Mouse (Mus musculus): ENCODE results near the gene Arhgap15. TPM values are rescaled to one million over a fixed set of nuclear protein-coding genes. Genes with fewer than 3 reads are reported as not detected.

Gene Arhgap15
- total RNA-seq, 2 experiments from 2014 or later, result 9.7 to 39.8 TPM

DNA sequence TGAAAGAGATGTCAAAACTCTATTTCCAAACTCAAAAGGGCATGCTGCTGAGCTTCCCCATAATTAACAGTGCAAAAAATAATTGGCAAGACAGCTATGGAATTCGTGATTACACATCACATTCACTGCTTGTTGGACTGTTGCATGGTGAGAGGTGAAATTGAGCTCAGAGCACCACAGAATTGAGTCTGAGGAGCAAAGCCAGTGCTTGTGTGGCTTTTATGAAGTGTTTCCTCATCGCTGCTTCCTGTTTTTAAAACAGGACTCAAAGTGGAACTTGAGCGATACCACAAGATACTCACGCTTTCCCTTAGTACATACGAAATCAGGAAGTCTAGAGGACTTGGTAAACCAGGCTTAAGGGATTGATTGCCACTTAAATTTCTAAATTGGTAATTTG lies 24.0 kb downstream of the Arhgap15 start:
- ATAC-seq (replicated peaks; ENCODE audit: low FRiP score, poor library complexity, severe bottlenecking), result no peak

DNA sequence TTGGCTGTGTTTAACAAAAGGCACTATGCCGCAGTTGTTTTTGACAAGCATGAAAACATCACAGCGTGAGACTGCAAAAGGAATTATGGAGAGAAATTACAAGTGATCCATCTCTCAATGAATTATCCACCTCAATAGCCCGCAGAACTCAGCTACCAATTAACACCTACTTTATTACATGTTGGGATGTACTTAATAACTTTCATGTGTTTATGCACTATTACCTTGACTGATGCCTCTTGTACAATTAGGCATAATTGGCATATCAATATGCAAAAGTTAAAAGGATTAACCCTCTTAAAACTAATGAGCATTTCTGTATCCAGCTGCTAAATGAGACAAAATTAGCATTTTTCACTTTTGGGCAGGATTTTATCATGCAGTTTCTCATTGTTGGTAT lies 33.5 kb downstream of the Arhgap15 start:
- ATAC-seq (replicated peaks; ENCODE audit: low FRiP score, poor library complexity, severe bottlenecking), result no peak

GRCm38 (mm10) chr2:43783759-43784735 lies 35.4 kb downstream of the Arhgap15 start:
- no peak for ATAC-seq (replicated peaks; ENCODE audit: low FRiP score, poor library complexity, severe bottlenecking)

DNA sequence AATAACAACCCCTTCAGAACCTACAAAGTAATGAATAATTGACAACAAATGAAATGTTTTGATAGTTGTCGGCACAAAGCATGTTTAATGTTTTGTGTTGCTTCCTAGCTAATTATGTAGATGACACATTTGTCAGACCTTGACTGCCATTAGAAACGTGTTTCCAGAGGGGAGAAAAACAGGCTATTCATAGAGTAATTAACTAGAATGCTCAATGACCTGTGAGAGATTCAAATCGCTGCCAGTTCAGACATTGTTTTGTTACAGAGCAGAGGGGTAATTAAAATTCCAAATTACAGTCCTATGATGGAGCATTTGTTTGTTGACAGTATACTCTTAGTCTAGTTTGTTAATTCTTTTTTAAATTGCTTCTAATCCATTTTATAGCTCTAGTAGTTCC lies 37.5 kb downstream of the Arhgap15 start:
- no peak for ATAC-seq (replicated peaks; ENCODE audit: low FRiP score, poor library complexity, severe bottlenecking)

- ATAC-seq (replicated peaks; ENCODE audit: low FRiP score, poor library complexity, severe bottlenecking), result no peak
These were observed 38.5 kb downstream of the Arhgap15 start for GRCm38 (mm10) chr2:43787141-43787540.

GRCm38 (mm10) chr2:43788484-43788883 lies 39.9 kb downstream of the Arhgap15 start:
- no peak for ATAC-seq (replicated peaks; ENCODE audit: low FRiP score, poor library complexity, severe bottlenecking)

GRCm38 (mm10) chr2:43790049-43790693 lies 41.5 kb downstream of the Arhgap15 start:
- no peak for ATAC-seq (replicated peaks; ENCODE audit: low FRiP score, poor library complexity, severe bottlenecking)

GRCm38 (mm10) chr2:43791575-43791974 lies 43.0 kb downstream of the Arhgap15 start:
- no peak for ATAC-seq (replicated peaks; ENCODE audit: low FRiP score, poor library complexity, severe bottlenecking)

GRCm38 (mm10) chr2:43793105-43793504 lies 44.5 kb downstream of the Arhgap15 start:
- peak; percentile 75 for ATAC-seq (replicated peaks; ENCODE audit: low FRiP score, poor library complexity, severe bottlenecking)

GRCm38 (mm10) chr2:43794700-43795099 lies 46.1 kb downstream of the Arhgap15 start:
- ATAC-seq (replicated peaks; ENCODE audit: low FRiP score, poor library complexity, severe bottlenecking), result no peak

DNA sequence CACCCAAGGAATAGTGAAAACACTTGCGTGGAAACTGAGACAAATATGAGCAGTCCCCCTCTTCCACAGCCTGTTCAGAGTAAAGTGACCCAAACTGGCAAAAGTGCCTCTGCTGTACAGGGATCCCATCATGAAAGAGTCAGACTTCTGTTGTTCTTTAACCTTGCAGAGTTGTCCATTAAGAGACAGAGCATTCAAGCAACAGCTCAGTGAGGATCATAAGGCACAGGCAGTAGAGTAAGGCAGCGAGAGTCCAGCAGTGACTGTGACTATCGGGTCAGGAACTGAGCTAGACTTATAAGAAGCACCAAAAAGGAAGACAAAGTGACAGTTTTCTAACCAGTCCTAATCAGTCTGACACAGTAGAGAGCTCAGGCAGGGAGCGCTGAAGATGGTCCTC lies 47.8 kb downstream of the Arhgap15 start:
- no peak for ATAC-seq (replicated peaks; ENCODE audit: low FRiP score, poor library complexity, severe bottlenecking)

DNA sequence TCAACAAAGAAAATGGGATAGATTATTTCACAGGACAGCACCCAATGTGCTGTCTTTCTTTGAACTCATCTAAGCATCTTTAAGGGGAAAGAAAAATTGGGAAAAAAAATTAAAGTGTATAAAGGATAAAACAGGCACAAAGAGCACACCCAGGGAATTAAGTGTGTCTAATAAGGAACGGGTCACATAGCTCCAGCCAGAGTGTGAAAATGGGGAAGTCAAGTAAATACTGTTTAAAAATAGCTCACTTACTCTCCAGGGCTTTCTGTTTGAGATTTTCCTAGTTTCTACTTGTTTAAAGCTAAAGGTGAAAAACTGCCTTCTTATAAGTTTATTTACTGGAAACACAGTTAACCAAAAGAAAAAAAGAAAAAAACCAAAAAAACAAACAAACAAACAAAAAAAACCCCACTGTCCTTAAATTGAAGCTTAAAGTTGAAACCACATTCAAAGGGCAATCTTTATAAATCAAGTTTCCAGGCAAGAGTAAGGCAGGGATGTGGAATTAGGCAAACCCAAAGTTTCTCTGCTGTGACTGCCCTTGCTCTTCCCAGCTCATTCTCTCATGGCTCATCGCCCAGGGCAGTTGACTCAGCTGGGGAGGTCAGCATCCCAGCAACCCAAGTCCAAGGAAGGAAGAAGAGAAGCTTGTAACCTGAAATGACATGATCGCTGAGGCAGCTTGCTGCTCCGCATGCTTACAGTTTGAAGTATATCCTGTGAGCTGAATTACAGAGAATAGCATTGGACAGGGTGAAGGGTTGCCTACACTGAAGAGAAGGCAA lies 57.5 kb downstream of the Arhgap15 start:
- no peak for ATAC-seq (replicated peaks; ENCODE audit: low FRiP score, poor library complexity, severe bottlenecking)

GRCm38 (mm10) chr2:43815896-43816787 lies 67.5 kb downstream of the Arhgap15 start:
- ATAC-seq (replicated peaks; ENCODE audit: low FRiP score, poor library complexity, severe bottlenecking), result no peak

DNA sequence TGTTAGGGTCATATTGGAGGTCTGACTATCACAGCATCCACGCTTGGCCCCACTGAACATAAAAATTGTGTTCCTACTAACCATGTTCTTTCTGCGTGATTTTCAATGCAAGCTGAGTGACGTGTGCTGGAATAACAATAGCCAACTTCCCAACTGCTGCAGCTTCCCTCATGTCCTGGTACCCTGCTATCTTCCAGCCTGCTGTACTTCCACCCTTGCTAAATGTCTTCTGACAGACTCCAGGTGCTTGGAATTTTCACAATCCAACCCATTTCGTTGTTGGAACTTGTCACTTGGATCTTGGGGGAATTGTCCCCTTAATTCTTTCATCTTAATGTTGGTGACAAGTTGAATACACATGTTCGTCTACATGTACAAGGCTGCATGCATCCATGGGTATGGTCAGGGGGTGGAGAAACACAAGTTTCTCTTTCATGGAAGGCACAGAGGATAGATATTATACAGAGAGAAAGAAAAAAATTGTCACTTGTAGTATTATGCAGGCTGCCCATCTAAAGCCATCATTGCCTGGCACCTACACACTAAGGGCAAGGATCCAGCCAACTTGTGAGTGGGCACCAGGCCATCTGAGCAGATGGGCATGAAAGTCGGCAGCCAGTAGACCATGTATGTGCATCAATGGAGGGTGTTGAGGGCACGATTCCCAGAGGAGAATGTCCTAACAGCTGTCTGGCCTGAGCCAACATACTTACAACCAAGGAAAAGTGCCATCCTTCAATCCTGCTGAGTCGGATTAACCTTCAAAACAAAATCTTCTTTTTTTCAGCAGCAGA lies 68.4 kb downstream of the Arhgap15 start:
- ATAC-seq (replicated peaks; ENCODE audit: low FRiP score, poor library complexity, severe bottlenecking), result no peak

GRCm38 (mm10) chr2:43835931-43836330 lies 87.3 kb downstream of the Arhgap15 start:
- no peak; the same call in 1 of the 2 replicates for ATAC-seq (replicated peaks; ENCODE audit: low FRiP score, poor library complexity, severe bottlenecking)

DNA sequence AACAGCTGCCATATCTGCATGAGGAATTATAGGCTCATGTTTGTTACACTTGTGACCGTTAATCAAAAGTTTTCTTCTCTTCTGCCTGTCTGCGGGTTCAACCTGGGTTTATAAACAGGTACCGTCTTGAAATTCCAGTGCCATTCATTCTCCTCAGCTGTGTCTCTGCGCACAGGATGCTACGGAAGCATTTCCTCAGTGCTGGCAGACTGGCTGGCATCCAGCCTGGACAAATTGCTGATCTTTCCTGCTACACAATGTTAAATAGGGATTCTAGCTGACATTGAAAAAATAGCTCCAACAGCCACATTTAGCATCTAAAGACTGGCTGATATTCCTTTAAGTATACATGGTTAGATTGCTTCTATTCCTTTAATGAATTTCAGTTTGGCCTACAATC lies 93.0 kb downstream of the Arhgap15 start:
- ATAC-seq (replicated peaks; ENCODE audit: low FRiP score, poor library complexity, severe bottlenecking), result no peak

DNA sequence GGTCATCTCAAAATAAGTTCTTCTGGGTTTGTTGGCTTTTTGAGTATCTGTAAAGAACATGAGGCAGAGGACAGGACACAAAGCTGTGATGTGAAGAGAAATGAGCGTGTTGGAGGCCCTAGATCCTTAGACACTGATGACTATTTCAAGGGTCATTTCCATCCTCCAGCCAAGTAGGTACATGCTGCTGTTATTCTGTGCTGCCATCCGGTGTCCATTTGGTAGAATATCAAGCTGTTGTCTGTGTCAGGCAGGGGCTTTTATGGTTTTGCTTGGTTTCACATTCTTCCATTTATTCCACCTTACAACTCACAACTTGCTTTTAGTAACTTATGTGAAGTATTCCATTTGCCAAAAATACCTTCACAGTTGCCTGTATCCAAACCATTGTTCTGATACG lies 102.6 kb downstream of the Arhgap15 start:
- ATAC-seq (replicated peaks; ENCODE audit: low FRiP score, poor library complexity, severe bottlenecking), result no peak

DNA sequence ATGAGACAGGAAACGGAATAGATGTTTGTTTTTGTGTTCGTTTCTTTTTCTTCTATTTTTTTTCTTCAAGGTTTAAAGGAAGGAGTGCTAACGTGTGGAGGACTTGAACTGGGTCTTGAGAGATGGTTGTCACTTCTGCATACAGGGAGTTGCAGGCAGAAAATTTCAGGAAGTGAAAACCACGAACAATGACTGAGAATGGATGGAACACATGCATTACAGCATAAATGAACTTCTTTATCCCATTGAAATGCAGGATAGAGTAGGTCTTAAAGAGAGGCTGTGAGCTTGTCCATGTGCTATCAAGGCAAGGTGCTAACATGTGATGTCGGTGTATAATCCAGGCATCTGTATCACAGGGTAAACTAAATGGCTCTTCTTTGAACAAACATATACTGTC lies 114.1 kb downstream of the Arhgap15 start:
- no peak for ATAC-seq (replicated peaks; ENCODE audit: low FRiP score, poor library complexity, severe bottlenecking)
